Mouse (Mus musculus) embryonic facial prominence, embryonic 11.5 days (tissue): ENCODE data around the gene Eif2b2. TPM values are rescaled to one million over a fixed set of nuclear protein-coding genes. Genes with fewer than 3 reads are reported as not detected.

Source experiments
- ATAC-seq: fragments of 200-750 bp; cut with Nextera tagmentation; replicated peaks from 2 replicates; pipeline ENCODE4 v1.8.0; 2017; ENCODE audit warnings: low read depth; ENCODE audit not compliant: insufficient number of reproducible peaks, low FRiP score, low TSS enrichment
- DNase-seq: peaks from one replicate; pipeline ENCODE4 v3.0.0-alpha.2; 2015; ENCODE audit warnings: low spot score
- H3K27ac ChIP-seq: fragments of 300-500 bp; sonication (generic); replicated peaks from 2 replicates; pipeline ENCODE4 v1.5.1; 2014; ENCODE audit warnings: mild to moderate bottlenecking, low read depth, low read length, control low read depth
- H3K27me3 ChIP-seq: fragments of 300-500 bp; sonication (generic); 2 replicates; pipeline ENCODE4 v1.6.1; 2014; ENCODE audit warnings: mild to moderate bottlenecking, low read length, moderate library complexity, mixed read lengths; ENCODE audit not compliant: control insufficient read depth, insufficient read depth
- H3K36me3 ChIP-seq: fragments of 300-500 bp; sonication (generic); replicated peaks from 2 replicates; pipeline ENCODE4 v1.6.1; 2014; ENCODE audit warnings: low read depth, mild to moderate bottlenecking, low read length, moderate library complexity, mixed read lengths; ENCODE audit not compliant: control insufficient read depth, insufficient read depth
- H3K4me1 ChIP-seq: fragments of 300-500 bp; sonication (generic); 2 replicates; pipeline ENCODE4 v1.6.1; 2014; ENCODE audit warnings: low read length, mixed read lengths; ENCODE audit not compliant: control insufficient read depth, insufficient read depth
- H3K4me2 ChIP-seq: fragments of 300-500 bp; sonication (generic); 2 replicates; pipeline ENCODE4 v1.6.1; 2014; ENCODE audit warnings: low read depth, mild to moderate bottlenecking, control low read depth, low read length, moderate library complexity
- H3K4me3 ChIP-seq: fragments of 300-500 bp; sonication (generic); 2 replicates; pipeline ENCODE4 v1.5.1; 2014; ENCODE audit warnings: low read depth, low read length, control low read depth
- H3K9ac ChIP-seq: fragments of 300-500 bp; sonication (generic); replicated peaks from 2 replicates; pipeline ENCODE4 v1.6.1; 2014; ENCODE audit warnings: mild to moderate bottlenecking, control low read depth, low read length
- H3K9me3 ChIP-seq: fragments of 300-500 bp; sonication (generic); replicated peaks from 2 replicates; pipeline ENCODE4 v1.6.1; 2016; ENCODE audit warnings: mild to moderate bottlenecking, low read length, inconsistent platforms, mixed read lengths; ENCODE audit not compliant: control insufficient read depth
- WGBS: fragments of 180-500 bp; shearing (Covaris S2); extraction: QIAGEN DNeasy Blood & Tissue Kit; methylation state at CpG from one replicate; pipeline ENCODE4 v1.1.7; 2014; 5-methylcytosine and 5-hydroxymethylcytosine counted together
- polyA plus RNA-seq: library from polyadenylated mRNA; unstranded; fragments of >200 nt; fragmentation: Nextera tagmentation; extraction: Ambion mirVana; gene quantifications from 2 replicates; pipeline ENCODE4 v1.2.1, GENCODE M21; 2014

Gene Eif2b2
- polyA plus RNA-seq, 1 experiment from 2014 or later: 89.6 TPM

DNA sequence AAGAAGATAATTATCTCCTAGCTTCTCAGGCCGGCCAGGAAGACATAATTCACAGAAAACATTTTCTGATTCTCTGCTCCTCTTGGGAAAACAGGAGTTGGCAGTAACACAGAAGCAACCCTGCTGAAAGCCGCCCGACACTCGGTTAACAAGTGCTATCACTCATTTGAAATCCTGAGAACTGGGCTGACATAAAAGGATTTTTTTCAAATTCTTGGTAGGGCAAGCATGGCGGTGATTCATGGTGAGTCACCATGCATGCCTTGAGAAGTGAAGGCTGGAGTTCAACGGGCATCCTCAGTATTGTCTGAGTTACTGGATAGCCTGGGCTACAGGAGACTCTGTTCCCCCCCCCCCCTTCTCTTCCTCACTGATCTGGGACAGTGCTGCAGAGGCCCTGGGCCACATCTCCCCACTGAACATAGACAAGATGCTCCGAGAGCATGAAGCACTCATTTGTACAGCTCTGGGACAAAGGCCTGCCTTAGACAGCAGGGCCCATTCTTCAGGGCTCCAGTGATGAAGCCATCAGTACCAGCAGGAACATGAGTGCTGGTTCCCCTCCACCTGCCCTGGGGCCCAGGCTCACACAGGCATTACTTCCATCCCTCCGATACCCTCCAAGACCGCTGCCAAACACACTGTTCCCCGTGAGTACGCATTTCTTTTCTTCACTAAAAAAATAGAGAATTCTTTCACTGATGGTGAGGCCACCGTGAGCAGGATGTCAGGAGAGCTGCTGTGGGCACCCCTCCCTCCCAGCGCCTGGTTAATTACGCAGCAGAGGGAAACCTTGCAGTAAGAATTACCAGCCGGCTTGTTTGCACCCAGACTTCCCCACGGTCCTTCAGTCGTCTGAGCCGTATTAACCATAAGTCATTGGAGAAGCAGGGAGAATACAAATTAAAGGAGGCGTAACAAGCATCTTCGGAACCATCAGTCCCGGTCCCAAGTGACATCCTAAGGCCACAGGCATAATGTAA, 14.4 kb downstream of the Eif2b2 start:
- 73% methylated on average over 21 of the region's 21 CpGs for WGBS
- H3K36me3 ChIP-seq: no peaks in the 10 kb centered on the region
- H3K9ac ChIP-seq: no peak overlapping the region
- H3K9me3 ChIP-seq: no peaks in the 10 kb centered on the region
- H3K27me3 ChIP-seq: no peaks in the 10 kb centered on the region
- no peaks in the 10 kb centered on the region for H3K4me1 ChIP-seq
- ATAC-seq (no peak), DNase-seq (no peak)
- no peak overlapping the region for H3K4me3 ChIP-seq
- no peak overlapping the region for H3K4me2 ChIP-seq
- H3K27ac ChIP-seq: no peak overlapping the region

DNA sequence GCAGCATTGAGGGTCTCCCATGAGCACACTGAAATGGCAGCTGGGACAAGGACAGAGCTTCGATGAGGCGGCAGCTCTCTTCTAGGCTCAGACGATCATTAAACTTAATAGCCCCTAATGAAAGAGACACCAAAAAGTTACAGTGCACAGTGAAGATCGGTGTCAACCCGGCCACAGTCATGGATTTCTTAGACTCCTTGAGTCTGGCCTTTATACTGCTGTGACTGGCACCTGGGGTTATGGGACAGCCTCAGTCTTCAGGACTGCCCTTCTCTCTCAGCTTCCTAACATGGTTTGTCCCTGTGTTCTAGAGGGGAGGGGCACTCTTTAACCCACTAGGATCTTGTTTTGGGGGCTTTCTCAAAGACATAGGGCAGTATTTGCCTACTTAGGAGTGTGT, 18.3 kb downstream of the Eif2b2 start:
- no peak overlapping the region for H3K9ac ChIP-seq

DNA sequence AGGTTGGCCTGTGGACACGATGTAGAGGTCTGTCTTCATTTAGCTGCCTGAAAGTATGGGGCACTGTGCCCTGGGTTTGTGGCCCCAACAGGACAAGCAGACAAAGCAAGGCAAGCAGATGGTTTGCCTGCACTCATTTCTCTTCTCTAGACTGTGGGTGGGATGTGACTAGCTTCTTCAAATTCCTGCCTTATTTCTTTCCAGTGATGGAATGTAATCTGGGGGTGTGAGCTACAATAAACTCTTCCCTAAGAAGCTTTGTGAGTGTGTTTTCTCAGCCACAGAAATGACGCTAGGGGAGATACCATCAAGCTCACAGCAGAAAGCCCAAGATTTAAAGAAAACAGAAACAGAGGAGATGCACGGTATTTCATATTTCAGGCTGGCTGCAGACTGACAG, 32.8 kb downstream of the Eif2b2 start:
- H3K9ac ChIP-seq: no peak overlapping the region
- no peaks in the 10 kb centered on the region for H3K9me3 ChIP-seq
- ATAC-seq: no peak
- H3K36me3 ChIP-seq: no peaks in the 10 kb centered on the region
- no peak overlapping the region for H3K4me2 ChIP-seq
- 78% methylated on average over 3 of the region's 3 CpGs for WGBS
- no peaks in the 10 kb centered on the region for H3K27me3 ChIP-seq
- H3K27ac ChIP-seq: no peak overlapping the region
- no peak for DNase-seq
- peaks cover 3% of the 10 kb centered on the region; the same call in 1 of the 2 replicates for H3K4me1 ChIP-seq
- no peak overlapping the region for H3K4me3 ChIP-seq

More for the DNA sequence above, 18.3 kb downstream of the Eif2b2 start:
- DNase-seq (no peak), ATAC-seq (no peak)
- no peak overlapping the region for H3K27ac ChIP-seq
- H3K36me3 ChIP-seq: no peaks in the 10 kb centered on the region
- no peak overlapping the region for H3K4me2 ChIP-seq
- no peak overlapping the region for H3K4me3 ChIP-seq
- no peaks in the 10 kb centered on the region for H3K27me3 ChIP-seq
- H3K9me3 ChIP-seq: no peaks in the 10 kb centered on the region
- WGBS: 85% methylated on average over 5 of the region's 5 CpGs
- H3K4me1 ChIP-seq: no peaks in the 10 kb centered on the region

DNA sequence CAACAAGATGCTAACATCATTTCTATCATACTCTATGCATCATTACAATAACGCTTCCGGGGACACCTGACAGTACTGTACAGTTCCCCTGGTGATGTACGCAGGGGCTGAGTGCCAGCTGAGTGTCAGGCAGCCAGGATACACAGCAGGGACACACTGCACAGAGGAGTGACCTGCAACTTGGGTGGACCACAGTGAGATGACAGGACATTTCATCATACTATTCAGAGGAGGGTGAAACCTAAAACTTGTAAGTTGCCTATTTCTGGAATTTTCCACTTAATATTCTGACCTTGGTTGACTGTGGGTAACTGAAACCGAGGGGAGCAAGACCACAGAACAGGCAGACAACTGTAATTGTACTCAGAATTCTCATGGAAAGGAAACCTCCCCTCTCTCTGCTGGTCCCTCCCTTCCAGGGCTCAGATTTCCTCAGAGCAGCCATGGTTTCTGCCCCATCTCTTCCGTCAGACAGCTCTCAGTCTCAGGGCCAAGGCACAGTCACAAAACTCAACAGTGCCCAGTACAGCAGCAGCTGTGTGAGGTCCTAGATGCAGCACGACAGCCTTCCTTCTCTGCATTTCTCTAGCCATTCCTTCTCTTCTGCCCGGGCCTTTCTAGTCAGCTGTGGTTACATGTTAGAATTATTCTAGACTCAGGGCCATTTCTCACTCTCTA, 36.9 kb downstream of the Eif2b2 start:
- no peak overlapping the region; the same call in 1 of the 2 replicates for H3K9ac ChIP-seq

DNA sequence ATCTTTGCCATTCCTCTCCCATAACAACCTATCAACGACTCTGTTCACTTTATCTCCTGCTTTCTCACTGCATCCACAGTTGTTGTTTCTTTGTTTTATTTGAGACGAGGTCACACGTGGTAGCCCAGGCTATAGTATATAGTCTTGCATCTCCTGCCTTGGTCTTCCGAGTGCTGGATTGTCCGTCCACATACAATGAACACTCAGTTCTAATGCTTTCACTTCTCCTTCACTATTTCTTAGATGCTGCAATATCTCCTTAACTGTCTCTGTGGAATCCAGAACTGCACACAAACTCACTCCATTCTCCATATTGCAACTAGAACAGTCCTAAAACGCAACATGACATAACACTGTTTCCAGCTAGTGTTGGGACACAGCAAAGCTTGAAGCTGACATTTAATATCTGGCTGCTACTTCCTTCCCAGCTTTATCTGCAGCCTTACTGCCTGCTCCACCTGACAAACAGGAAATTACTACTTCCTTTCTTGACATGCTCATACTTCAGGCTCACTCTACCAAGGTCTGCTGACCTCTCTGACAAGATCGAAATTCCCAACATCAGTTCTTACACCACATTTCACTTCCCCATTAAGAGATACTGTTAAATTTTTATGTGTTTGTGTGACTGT, 37.8 kb downstream of the Eif2b2 start:
- H3K4me1 ChIP-seq: peaks cover 3% of the 10 kb centered on the region; the same call in 1 of the 2 replicates
- no peak overlapping the region for H3K9ac ChIP-seq
- H3K4me3 ChIP-seq: no peak overlapping the region
- no peak overlapping the region for H3K27ac ChIP-seq
- DNase-seq (no peak), ATAC-seq (no peak)
- no peaks in the 10 kb centered on the region for H3K9me3 ChIP-seq
- no peak overlapping the region for H3K4me2 ChIP-seq
- H3K36me3 ChIP-seq: no peaks in the 10 kb centered on the region
- 80% methylated on average over 7 of the region's 7 CpGs for WGBS
- no peaks in the 10 kb centered on the region for H3K27me3 ChIP-seq

More for the DNA sequence above, 36.9 kb downstream of the Eif2b2 start:
- no peaks in the 10 kb centered on the region for H3K9me3 ChIP-seq
- DNase-seq (no peak), ATAC-seq (0 out of 2 replicates have a peak, but pooled peaks have one; percentile 48)
- H3K4me1 ChIP-seq: peaks cover 3% of the 10 kb centered on the region; the same call in 1 of the 2 replicates
- no peak overlapping the region for H3K4me2 ChIP-seq
- 59% methylated on average over 7 of the region's 7 CpGs for WGBS
- H3K27ac ChIP-seq: no peak overlapping the region; the same call in 1 of the 2 replicates
- H3K4me3 ChIP-seq: no peak overlapping the region
- H3K36me3 ChIP-seq: no peaks in the 10 kb centered on the region
- H3K27me3 ChIP-seq: no peaks in the 10 kb centered on the region

DNA sequence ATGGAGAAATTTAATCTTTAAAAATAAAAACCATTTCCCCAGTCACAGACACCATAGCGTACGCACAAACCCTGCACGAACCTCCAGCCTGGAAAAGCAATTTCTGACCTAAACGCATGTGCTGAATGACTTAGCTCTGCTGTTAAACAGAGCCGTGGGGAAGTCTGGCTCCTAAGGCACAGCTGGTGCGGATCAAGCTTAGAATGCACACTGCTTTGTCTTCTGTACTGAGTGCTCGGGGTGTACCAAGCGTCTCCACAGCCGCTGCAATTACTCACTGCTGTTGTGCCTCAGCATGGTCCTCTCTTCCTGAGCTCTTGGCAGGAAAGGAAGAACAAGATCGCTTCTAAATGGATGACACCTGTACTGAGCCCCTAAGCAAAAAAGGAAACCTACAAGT, 43.2 kb downstream of the Eif2b2 start:
- H3K9me3 ChIP-seq: no peaks in the 10 kb centered on the region
- H3K27me3 ChIP-seq: no peaks in the 10 kb centered on the region
- H3K27ac ChIP-seq: no peak overlapping the region
- no peak overlapping the region; the same call in 1 of the 2 replicates for H3K9ac ChIP-seq
- DNase-seq: peak; percentile 84
- no peaks in the 10 kb centered on the region for H3K36me3 ChIP-seq
- no peaks in the 10 kb centered on the region for H3K4me1 ChIP-seq
- H3K4me3 ChIP-seq: no peak overlapping the region
- 35% methylated on average over 10 of the region's 10 CpGs for WGBS
- H3K4me2 ChIP-seq: no peak overlapping the region
- ATAC-seq: peak; percentile 58; the same call in 1 of the 2 replicates

DNA sequence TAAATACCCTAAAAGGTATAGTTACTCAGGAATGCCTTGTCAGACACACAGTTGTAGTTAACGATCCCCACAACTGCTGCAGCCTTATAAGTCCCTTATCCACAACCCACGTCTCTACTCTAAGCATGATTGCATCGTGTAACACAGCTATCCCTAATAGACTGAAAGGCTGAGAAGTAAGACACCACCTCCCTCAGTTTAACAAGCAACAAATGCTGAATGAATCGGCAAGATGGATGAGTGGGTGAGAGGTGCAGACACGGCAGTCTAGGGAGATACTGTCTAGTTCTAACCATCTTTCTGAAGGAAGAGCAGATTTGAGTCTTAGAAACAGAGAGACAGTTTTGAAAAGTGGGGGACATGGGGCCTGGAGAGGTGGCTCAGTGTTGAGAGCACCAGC, 43.9 kb downstream of the Eif2b2 start:
- Histone ChIP-seq H3K4me3 (no peak overlapping the region), H3K9ac (no peak overlapping the region), H3K27me3 (no peaks in the 10 kb centered on the region), H3K4me1 (no peaks in the 10 kb centered on the region), H3K4me2 (no peak overlapping the region), H3K27ac (no peak overlapping the region), H3K36me3 (no peaks in the 10 kb centered on the region), H3K9me3 (no peaks in the 10 kb centered on the region)
- ATAC-seq: no peak
- 81% methylated on average over 5 of the region's 5 CpGs for WGBS
- DNase-seq: no peak
